Mouse (Mus musculus) heart, postnatal 36 days (tissue): ENCODE data around the gene Myadml2. TPM values are rescaled to one million over a fixed set of nuclear protein-coding genes. Genes with fewer than 3 reads are reported as not detected.

ENCODE experiments used
- microRNA-seq, 2 experiments: library from miRNA; unstranded; fragments of <30 nt; microRNA quantifications; one replicate each; pipeline ENCODE4 v1.2.0; 2021; ENCODE audit warnings: borderline number of aligned reads in 2 of 2
- total RNA-seq, 2 experiments: library from RNA; stranded (reverse); gene quantifications; 2 replicates each; pipeline ENCODE4 v1.2.3; 2021

The Myadml2 gene
- total RNA-seq, 2 experiments from 2014 or later = 76.1 to 78.1 TPM

Small RNAs within 50 kb of the gene (microRNA-seq; reads per million reads assigned to microRNA genes)
- 0 to 0.67 reads per million in 2 experiments for gene Mir6936

Other genes starting within 250 kb of the Myadml2 start
- 10 to 100 TPM; 60.4 to 62.2 TPM for gene Nploc4, start 210.4 kb downstream of the Myadml2 start, total RNA-seq
- gene Tspan10, start 205.5 kb downstream of the Myadml2 start, total RNA-seq = 1 to 10 TPM in 1 of 2 experiments, under 1 TPM in 1; 0.35 to 1.2 TPM
- under 1 TPM in 1 of 2 experiments, not detected in 1; 0.75 TPM for gene Pde6g, start 194.7 kb downstream of the Myadml2 start, total RNA-seq
- gene Oxld1, start 190.1 kb downstream of the Myadml2 start, total RNA-seq = 10 to 100 TPM; 54.1 to 61.4 TPM
- 1 to 10 TPM; 5.9 to 6.4 TPM for gene Ccdc137, start 190.0 kb downstream of the Myadml2 start, total RNA-seq
- gene Arl16, start 180.6 kb downstream of the Myadml2 start, total RNA-seq = 10 to 100 TPM in 1 of 2 experiments, 1 to 10 TPM in 1; 8.6 to 12.2 TPM
- gene Mrpl12, start 163.5 kb downstream of the Myadml2 start, total RNA-seq = 100 to 1,000 TPM; 222 to 245 TPM
- gene Slc25a10, start 156.3 kb downstream of the Myadml2 start, total RNA-seq = 10 to 100 TPM; 13.4 to 15.0 TPM
- 1 to 10 TPM in 1 of 2 experiments, under 1 TPM in 1; 0.80 to 1.2 TPM for gene Gcgr, start 117.5 kb downstream of the Myadml2 start, total RNA-seq
- gene Mcrip1, start 98.4 kb downstream of the Myadml2 start, total RNA-seq = 10 to 100 TPM; 43.1 to 43.7 TPM
- gene Ppp1r27, start 97.0 kb downstream of the Myadml2 start, total RNA-seq = under 1 TPM in 1 of 2 experiments, not detected in 1; 0.67 TPM
- gene P4hb, start 74.9 kb downstream of the Myadml2 start, total RNA-seq = 100 to 1,000 TPM; 252 to 258 TPM
- 100 to 1,000 TPM; 147 to 150 TPM for gene Arhgdia, start 66.5 kb downstream of the Myadml2 start, total RNA-seq
- 10 to 100 TPM; 46.4 to 47.8 TPM for gene Alyref, start 49.8 kb downstream of the Myadml2 start, total RNA-seq
- 10 to 100 TPM; 75.6 to 87.1 TPM for gene Anapc11, start 49.7 kb downstream of the Myadml2 start, total RNA-seq
- not detected for gene Npb, start 39.7 kb downstream of the Myadml2 start, total RNA-seq
- gene Pcyt2, start 30.2 kb downstream of the Myadml2 start, total RNA-seq = 10 to 100 TPM; 48.2 to 54.6 TPM
- 10 to 100 TPM; 10.0 to 10.1 TPM for gene Sirt7, start 22.9 kb downstream of the Myadml2 start, total RNA-seq
- gene Mafg, start 14.6 kb downstream of the Myadml2 start, total RNA-seq = 10 to 100 TPM; 39.3 to 43.8 TPM
- 1 to 10 TPM; 1.2 to 1.3 TPM for gene Pycr1, start 4.4 kb downstream of the Myadml2 start, total RNA-seq
- not detected for gene Notum, start 13.0 kb upstream of the Myadml2 start, total RNA-seq
- 10 to 100 TPM; 42.2 to 43.0 TPM for gene Aspscr1, start 24.8 kb upstream of the Myadml2 start, total RNA-seq
- gene Cenpx, start 65.6 kb upstream of the Myadml2 start, total RNA-seq = 10 to 100 TPM; 33.1 to 38.3 TPM
- gene Lrrc45, start 65.8 kb upstream of the Myadml2 start, total RNA-seq = 1 to 10 TPM; 5.3 to 7.0 TPM
- 1 to 10 TPM in 1 of 2 experiments, under 1 TPM in 1; 0.36 to 1.6 TPM for gene Rac3, start 73.3 kb upstream of the Myadml2 start, total RNA-seq
- 10 to 100 TPM in 1 of 2 experiments, 1 to 10 TPM in 1; 9.2 to 12.0 TPM for gene Dcxr, start 79.1 kb upstream of the Myadml2 start, total RNA-seq
- gene Cbr2, start 84.0 kb upstream of the Myadml2 start, total RNA-seq = 10 to 100 TPM; 14.4 to 19.7 TPM
- gene Hmga1b, start 114.6 kb upstream of the Myadml2 start, total RNA-seq = 10 to 100 TPM; 22.1 to 34.1 TPM
- 10 to 100 TPM; 11.2 to 13.3 TPM for gene Rfng, start 136.0 kb upstream of the Myadml2 start, total RNA-seq
- gene Gps1, start 136.1 kb upstream of the Myadml2 start, total RNA-seq = 10 to 100 TPM; 54.6 to 58.4 TPM
- 10 to 100 TPM; 25.0 to 29.0 TPM for gene Dus1l, start 148.2 kb upstream of the Myadml2 start, total RNA-seq
- 10 to 100 TPM; 17.3 to 65.9 TPM for gene Fasn, start 176.4 kb upstream of the Myadml2 start, total RNA-seq